Mouse (Mus musculus) heart, embryonic 16.5 days (tissue): ENCODE measurements around the gene Cyp2b10. TPM values are rescaled to one million over a fixed set of nuclear protein-coding genes. Genes with fewer than 3 reads are reported as not detected.

Experiments used
- ATAC-seq: fragments of 200-750 bp; cut with Nextera tagmentation; replicated peaks from 2 replicates; pipeline ENCODE4 v1.8.0; 2017; ENCODE audit warnings: moderate number of reproducible peaks; ENCODE audit not compliant: insufficient read depth, low FRiP score; ENCODE audit errors: extremely low read depth
- H3K27ac ChIP-seq: fragments of 300-500 bp; sonication (generic); 2 replicates; pipeline ENCODE4 v1.5.1; 2014; ENCODE audit warnings: mild to moderate bottlenecking, low read length, control low read depth, moderate library complexity
- H3K27me3 ChIP-seq: fragments of 300-500 bp; sonication (generic); 2 replicates; pipeline ENCODE4 v1.6.1; 2014; ENCODE audit warnings: low read length, mixed read lengths; ENCODE audit not compliant: control insufficient read depth, insufficient read depth
- H3K36me3 ChIP-seq: fragments of 300-500 bp; sonication (generic); 2 replicates; pipeline ENCODE4 v1.6.1; 2014; ENCODE audit not compliant: control insufficient read depth, insufficient read depth
- H3K4me1 ChIP-seq: fragments of 300-500 bp; sonication (generic); 2 replicates; pipeline ENCODE4 v1.6.1; 2014; ENCODE audit warnings: low read length, mixed read lengths; ENCODE audit not compliant: control insufficient read depth, insufficient read depth
- H3K4me2 ChIP-seq: fragments of 300-500 bp; sonication (generic); 2 replicates; pipeline ENCODE4 v1.6.1; 2014; ENCODE audit warnings: low read depth, mild to moderate bottlenecking, control low read depth, low read length
- H3K4me3 ChIP-seq: fragments of 300-500 bp; sonication (generic); 2 replicates; pipeline ENCODE4 v1.5.1; 2014; ENCODE audit warnings: mild to moderate bottlenecking, control low read depth, low read length
- H3K9ac ChIP-seq: fragments of 300-500 bp; sonication (generic); 2 replicates; pipeline ENCODE4 v1.6.1; 2014; ENCODE audit warnings: low read length, control low read depth
- H3K9me3 ChIP-seq: fragments of 300-500 bp; sonication (generic); replicated peaks from 2 replicates; pipeline ENCODE4 v1.6.1; 2016; ENCODE audit warnings: low read length; ENCODE audit not compliant: control insufficient read depth
- WGBS: fragments of 180-500 bp; shearing (Covaris S2); extraction: QIAGEN DNeasy Blood & Tissue Kit; methylation state at CpG from one replicate; pipeline ENCODE4 v1.1.7; 2014; 5-methylcytosine and 5-hydroxymethylcytosine counted together
- polyA plus RNA-seq: library from polyadenylated mRNA; unstranded; fragments of >200 nt; fragmentation: Nextera tagmentation; extraction: Ambion mirVana; gene quantifications from 2 replicates; pipeline ENCODE4 v1.2.1, GENCODE M21; 2015

The Cyp2b10 gene
- 0.12 TPM in 1 of 2 replicates, not detected in the other for polyA plus RNA-seq

DNA sequence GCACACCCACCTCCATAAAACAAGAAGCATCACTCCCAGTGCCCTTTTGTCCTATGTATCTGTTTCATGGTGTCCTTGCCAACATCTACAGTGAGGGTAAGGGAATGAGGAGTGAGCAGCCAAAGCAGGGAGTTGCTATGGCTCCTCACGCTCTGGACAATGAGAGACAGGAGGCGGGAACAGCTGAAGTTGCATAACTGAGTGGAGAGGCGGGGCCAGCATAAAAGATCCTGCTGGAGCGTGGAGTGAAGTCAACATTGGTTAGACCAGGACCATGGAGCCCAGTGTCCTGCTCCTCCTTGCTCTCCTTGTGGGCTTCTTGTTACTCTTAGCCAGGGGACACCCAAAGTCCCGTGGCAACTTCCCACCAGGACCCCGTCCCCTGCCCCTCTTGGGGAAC is at the start of gene Cyp2b10:
TSS of gene Cyp2b10 (plus strand) at position 210 of the 400 bp plus-strand sequence.
- Histone ChIP-seq H3K36me3 (no peaks in the 10 kb centered on the region), H3K9ac (no peak within 1 kb of the TSS), H3K9me3 (0 out of 2 replicates have a peak, but pooled peaks cover 2% of the 10 kb centered on the region), H3K4me1 (no peaks in the 10 kb centered on the region), H3K27ac (no peak within 1 kb of the TSS), H3K4me3 (no peak within 1 kb of the TSS), H3K27me3 (no peaks in the 10 kb centered on the region), H3K4me2 (no peak within 1 kb of the TSS)
- no peak for ATAC-seq
- WGBS: 70% methylated on average over 6 of the region's 6 CpGs

DNA sequence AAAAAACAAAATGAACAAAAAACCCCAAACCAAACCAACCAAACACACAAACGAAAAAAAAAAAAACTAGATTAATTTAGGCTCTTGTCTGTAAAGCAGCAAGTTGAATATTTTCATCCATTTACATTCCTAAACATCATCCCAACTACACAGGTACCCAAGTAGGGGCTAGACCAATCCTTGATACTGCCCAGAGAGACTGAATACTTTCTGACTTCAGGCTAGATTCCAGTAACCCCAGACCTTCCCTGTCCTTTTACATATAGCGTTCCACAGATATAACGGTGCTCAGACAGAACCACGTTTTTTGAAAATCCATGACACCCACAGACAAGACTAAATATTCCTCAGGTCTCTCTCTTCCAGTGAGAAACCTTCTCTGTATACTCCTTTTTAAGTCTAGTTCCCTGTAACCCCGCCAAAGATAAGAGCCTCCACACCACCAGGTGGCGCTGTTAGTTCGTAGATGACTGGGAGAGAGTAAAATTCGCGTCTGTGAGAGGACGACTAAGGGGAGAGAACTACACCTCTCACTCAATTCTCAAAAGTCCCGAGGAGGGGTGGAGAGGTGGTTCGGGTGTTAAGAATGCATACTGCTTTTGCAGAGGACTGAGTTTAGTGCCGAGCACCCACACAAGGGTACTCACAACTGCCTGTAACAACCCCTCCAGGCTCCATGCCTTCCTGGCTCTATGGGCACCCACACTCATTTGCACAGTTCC is 49.5 kb upstream of the Cyp2b10 start:
- H3K27me3 ChIP-seq: no peaks in the 10 kb centered on the region
- peak overlapping the region; percentile 70 for H3K9ac ChIP-seq
- H3K27ac ChIP-seq: peak overlapping the region; percentile 17; the same call in 1 of the 2 replicates
- peak; percentile 73 for ATAC-seq
- peak overlapping the region; percentile 66 for H3K4me2 ChIP-seq
- H3K4me1 ChIP-seq: 0 out of 2 replicates have a peak, but pooled peaks cover 2% of the 10 kb centered on the region
- no peaks in the 10 kb centered on the region for H3K9me3 ChIP-seq
- 11% methylated on average over 13 of the region's 13 CpGs for WGBS
- H3K4me3 ChIP-seq: peak overlapping the region; percentile 55
- H3K36me3 ChIP-seq: no peaks in the 10 kb centered on the region

DNA sequence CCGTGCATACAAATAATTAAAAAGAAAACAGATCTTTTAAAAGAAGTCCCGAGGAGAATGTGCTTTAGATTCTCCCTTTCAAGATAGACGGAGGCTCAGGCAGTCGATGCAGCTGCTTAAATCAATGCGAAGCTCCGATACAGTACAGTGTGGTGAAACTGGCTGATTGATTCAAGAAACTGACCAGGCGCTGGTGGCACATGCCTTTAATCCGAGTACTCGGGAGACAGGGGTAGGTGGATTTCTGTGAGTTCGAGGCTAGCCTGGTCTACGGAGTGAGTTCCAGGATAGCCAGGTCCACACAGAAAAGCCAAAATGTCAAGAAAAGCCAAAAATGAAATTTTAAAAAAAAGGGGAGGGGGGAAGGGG is 49.0 kb upstream of the Cyp2b10 start:
- H3K27me3 ChIP-seq: no peaks in the 10 kb centered on the region
- H3K4me3 ChIP-seq: peak overlapping the region; percentile 55
- 22% methylated on average over 11 of the region's 11 CpGs for WGBS
- peak overlapping the region; percentile 70 for H3K9ac ChIP-seq
- 0 out of 2 replicates have a peak, but pooled peaks cover 2% of the 10 kb centered on the region for H3K4me1 ChIP-seq
- no peak for ATAC-seq
- H3K27ac ChIP-seq: peak overlapping the region; percentile 17; the same call in 1 of the 2 replicates
- H3K36me3 ChIP-seq: no peaks in the 10 kb centered on the region
- no peaks in the 10 kb centered on the region for H3K9me3 ChIP-seq
- peak overlapping the region; percentile 66 for H3K4me2 ChIP-seq

DNA sequence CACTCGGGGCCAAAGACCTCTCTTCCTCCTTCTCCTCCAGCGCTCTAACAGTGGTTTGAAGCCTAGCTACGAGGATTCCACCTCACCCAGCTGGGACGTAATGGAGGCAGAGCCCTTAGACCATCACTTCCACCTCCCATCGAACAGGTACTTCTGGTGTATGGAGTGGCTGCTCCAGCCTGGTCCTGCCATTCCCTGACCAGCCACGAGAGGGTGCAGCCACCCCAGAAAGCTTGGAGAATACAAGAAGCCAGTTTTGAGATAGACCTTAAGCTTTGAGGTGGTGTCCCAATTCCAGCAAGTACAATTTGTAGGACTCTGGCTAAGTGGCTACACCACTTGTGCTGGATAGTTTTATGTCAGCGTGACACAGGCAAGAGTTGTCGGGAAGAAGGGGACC is 42.3 kb upstream of the Cyp2b10 start:
- no peaks in the 10 kb centered on the region for H3K36me3 ChIP-seq
- no peaks in the 10 kb centered on the region for H3K9me3 ChIP-seq
- H3K4me3 ChIP-seq: no peak overlapping the region
- H3K27me3 ChIP-seq: no peaks in the 10 kb centered on the region
- no peak overlapping the region for H3K4me2 ChIP-seq
- H3K4me1 ChIP-seq: no peaks in the 10 kb centered on the region
- H3K9ac ChIP-seq: no peak overlapping the region
- WGBS: 27% methylated on average over 8 of the region's 8 CpGs
- H3K27ac ChIP-seq: no peak overlapping the region
- ATAC-seq: no peak

DNA sequence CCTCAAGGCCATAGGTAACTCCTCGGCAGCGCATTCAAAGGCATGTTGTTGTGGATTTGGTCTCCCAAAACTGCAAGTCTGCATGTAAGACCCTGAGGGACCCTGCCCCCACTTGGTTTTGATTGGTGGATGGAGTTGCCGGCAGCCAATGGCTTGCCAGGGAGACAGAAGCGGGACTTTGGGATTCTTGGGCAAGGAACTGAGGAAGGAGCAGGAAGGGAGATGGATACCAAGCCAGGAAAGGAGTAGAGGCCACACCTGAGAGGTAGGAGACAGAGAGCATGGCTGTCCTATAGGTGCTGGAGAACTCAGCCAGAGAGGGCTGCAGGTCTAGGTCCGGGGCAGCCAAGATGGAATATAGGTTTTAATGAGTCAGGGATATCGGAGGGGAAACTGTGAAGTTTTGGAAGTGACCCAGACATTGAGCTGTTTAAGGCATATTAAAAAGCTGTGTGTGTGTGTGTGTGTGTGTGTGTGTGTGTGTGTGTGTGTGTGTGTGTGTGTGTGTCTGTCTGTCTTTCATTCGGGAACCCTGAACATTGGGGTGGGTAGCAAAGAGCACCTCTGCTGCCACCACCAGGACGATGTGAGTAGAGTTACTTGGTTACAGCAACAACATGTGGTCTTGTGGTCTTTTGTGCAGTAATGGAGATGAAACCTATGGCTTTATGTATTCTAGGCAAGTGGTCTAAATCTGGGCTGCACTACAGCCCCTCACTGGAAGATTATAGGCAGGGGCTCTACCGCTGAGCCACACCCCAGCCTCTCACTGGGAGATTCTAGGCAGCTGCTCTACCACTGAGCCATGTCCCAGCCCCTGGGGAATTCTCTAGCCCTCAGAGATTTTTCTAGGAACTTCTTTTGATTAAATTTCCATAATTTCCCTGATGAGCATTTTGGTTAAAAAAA is 37.2 kb upstream of the Cyp2b10 start:
- H3K27me3 ChIP-seq: no peaks in the 10 kb centered on the region
- no peaks in the 10 kb centered on the region for H3K4me1 ChIP-seq
- no peaks in the 10 kb centered on the region for H3K36me3 ChIP-seq
- H3K9ac ChIP-seq: no peak overlapping the region; the same call in 1 of the 2 replicates
- ATAC-seq: no peak
- H3K27ac ChIP-seq: no peak overlapping the region
- H3K4me2 ChIP-seq: peak overlapping the region; percentile 53
- 0 out of 2 replicates have a peak overlapping the region, but pooled peaks have one; percentile 5 for H3K4me3 ChIP-seq
- 20% methylated on average over 9 of the region's 9 CpGs for WGBS
- no peaks in the 10 kb centered on the region for H3K9me3 ChIP-seq

DNA sequence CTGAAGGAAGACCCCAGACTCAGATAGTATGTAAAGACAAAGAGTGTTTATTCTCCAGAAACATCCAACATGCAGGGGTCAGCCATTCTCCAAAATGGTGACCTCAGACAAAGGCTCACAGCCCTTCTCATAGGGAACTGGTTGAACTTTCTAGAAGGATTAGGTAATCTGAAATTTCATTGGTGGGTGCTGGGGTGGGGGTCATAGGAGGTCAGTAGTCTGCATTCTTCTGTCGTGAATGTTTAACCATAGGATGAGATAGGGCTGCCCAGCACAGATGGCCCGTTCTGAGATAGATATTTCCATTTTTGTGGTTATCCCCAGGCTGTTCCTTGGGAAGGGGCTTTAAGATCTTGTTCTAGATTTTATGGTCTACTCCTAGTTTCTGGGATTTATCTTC is 35.1 kb upstream of the Cyp2b10 start:
- Histone ChIP-seq H3K36me3 (no peaks in the 10 kb centered on the region), H3K27me3 (no peaks in the 10 kb centered on the region), H3K4me2 (no peak overlapping the region), H3K9ac (no peak overlapping the region), H3K4me3 (no peak overlapping the region), H3K27ac (no peak overlapping the region), H3K9me3 (0 out of 2 replicates have a peak, but pooled peaks cover 2% of the 10 kb centered on the region), H3K4me1 (no peaks in the 10 kb centered on the region)
- 55% methylated on average over 2 of the region's 2 CpGs for WGBS
- ATAC-seq: no peak

DNA sequence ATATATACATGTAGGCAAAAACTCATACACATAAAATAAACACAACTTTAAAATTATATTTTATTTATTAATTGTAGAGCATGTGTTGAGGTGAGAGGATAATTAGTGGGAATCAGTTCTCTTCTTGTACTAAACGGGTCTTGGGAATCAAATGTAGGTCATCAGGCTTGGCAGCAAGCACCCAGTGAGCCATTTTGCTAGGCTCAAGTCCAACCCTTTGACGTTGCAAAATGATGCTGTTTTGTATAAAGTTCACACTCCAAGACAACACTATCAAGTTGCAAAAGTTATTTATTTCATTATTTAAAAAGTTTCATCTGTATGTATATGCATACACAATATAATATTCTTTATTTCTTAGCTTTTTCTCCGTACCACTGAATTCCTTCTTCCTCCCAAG is 33.7 kb upstream of the Cyp2b10 start:
- whole genome bisulfite sequencing: 58% methylated on average over 3 of the region's 3 CpGs
- Histone ChIP-seq H3K27ac (no peak overlapping the region), H3K36me3 (no peaks in the 10 kb centered on the region), H3K27me3 (no peaks in the 10 kb centered on the region), H3K4me2 (no peak overlapping the region), H3K4me3 (no peak overlapping the region), H3K4me1 (no peaks in the 10 kb centered on the region), H3K9me3 (peaks cover 2% of the 10 kb centered on the region; the same call in 1 of the 2 replicates), H3K9ac (no peak overlapping the region)
- no peak for ATAC-seq

DNA sequence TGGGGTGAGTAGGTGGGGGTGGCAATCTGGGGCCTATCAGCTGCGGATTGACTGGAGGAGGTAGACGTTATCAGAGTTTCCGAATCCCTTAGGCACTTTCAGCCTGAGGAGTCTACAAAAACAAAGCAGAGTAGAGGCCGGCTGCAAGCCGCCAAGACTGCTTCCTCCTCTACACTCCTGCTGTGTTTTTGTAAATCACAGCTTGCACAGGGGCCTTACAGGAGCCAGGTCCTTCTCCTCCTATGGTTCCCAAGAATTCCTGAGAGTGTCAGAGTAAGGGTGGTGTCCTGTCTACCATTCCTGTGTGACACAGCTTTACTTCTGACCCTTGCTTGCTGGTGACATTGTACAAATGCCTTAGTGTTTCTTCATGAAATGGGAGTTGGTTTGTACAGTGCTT is 32.6 kb upstream of the Cyp2b10 start:
- H3K9me3 ChIP-seq: peaks cover 2% of the 10 kb centered on the region; the same call in 1 of the 2 replicates
- H3K4me1 ChIP-seq: no peaks in the 10 kb centered on the region
- no peak overlapping the region for H3K27ac ChIP-seq
- no peak overlapping the region for H3K9ac ChIP-seq
- no peaks in the 10 kb centered on the region for H3K36me3 ChIP-seq
- H3K4me3 ChIP-seq: no peak overlapping the region
- H3K4me2 ChIP-seq: no peak overlapping the region
- H3K27me3 ChIP-seq: no peaks in the 10 kb centered on the region
- WGBS: 17% methylated on average over 5 of the region's 5 CpGs
- no peak for ATAC-seq

DNA sequence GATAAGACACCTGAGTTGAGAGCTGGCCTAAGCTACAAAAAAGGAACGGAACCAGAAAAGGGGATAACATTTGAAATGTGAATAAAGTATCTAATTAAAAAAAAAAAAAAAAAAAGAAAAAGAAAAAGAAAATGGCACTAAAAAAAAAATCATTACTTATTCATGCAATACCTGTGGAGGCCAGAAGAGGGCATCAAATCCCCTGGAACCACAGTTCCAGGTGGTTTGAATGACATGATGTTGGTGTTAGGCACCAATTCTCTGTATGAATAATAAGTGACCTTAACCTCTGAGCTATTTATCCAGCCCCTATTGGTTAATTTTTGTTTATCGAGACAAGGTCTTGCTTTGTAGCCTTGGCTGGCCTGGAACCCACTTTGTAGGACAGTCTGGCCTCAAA is 27.6 kb upstream of the Cyp2b10 start:
- ATAC-seq: no peak
- no peaks in the 10 kb centered on the region for H3K36me3 ChIP-seq
- no peak overlapping the region for H3K4me3 ChIP-seq
- no peak overlapping the region for H3K4me2 ChIP-seq
- H3K4me1 ChIP-seq: no peaks in the 10 kb centered on the region
- H3K9me3 ChIP-seq: peaks cover 2% of the 10 kb centered on the region; the same call in 1 of the 2 replicates
- 58% methylated on average over 2 of the region's 2 CpGs for WGBS
- H3K27ac ChIP-seq: no peak overlapping the region
- no peak overlapping the region for H3K9ac ChIP-seq
- H3K27me3 ChIP-seq: no peaks in the 10 kb centered on the region
